Mouse (Mus musculus): ENCODE results near the gene Elane. TPM values are rescaled to one million over a fixed set of nuclear protein-coding genes. Genes with fewer than 3 reads are reported as not detected.

The Elane gene
- total and polyA plus RNA-seq, 3 experiments, result 0.07 TPM; not detected in 2

- peaks cover 5 to 42% of the 10 kb centered on the region in 2 experiments for H3K4me1 ChIP-seq (ENCODE audit: control insufficient read depth in 1 of 2, insufficient read depth in 2 of 2, low read length in 2 of 2)
- no peaks in the 10 kb centered on the region for H3K27me3 ChIP-seq (ENCODE audit: control insufficient read depth in 1 of 2, insufficient read depth in 2 of 2, low read length in 2 of 2)
- DNase-seq (ENCODE audit: low read depth, low spot score), result peak; percentile 88
- H3K9ac ChIP-seq (ENCODE audit: control insufficient read depth, low read depth, low read length, poor library complexity, severe bottlenecking), result peak overlapping the region; percentile 85
- peak overlapping the region; percentile 57 to 62 for H3K4me3 ChIP-seq (ENCODE audit: control insufficient read depth in 1 of 2, insufficient read depth in 1 of 2, low read depth in 2 of 2, low read length in 2 of 2)
- peaks cover 56% of the 10 kb centered on the region for H3K79me2 ChIP-seq (ENCODE audit: control insufficient read depth, insufficient read depth, low read length, poor library complexity)
- peaks cover 3 to 32% of the 10 kb centered on the region in 2 experiments for H3K36me3 ChIP-seq (ENCODE audit: control insufficient read depth in 1 of 2, insufficient read depth in 2 of 2, low read length in 2 of 2)
- H3K9me3 ChIP-seq (replicated peaks; ENCODE audit: insufficient read depth, low read length), result no peaks in the 10 kb centered on the region
- no peak for TF ChIP-seq SMC3 (IDR thresholded peaks at IDR 0.05; ENCODE audit: low read depth, low read length)
- TF ChIP-seq E2F4 (IDR thresholded peaks at IDR 0.05; ENCODE audit: borderline replicate concordance, low read depth, low read length), result no peak
- no peak; the same call in 1 of the 2 replicates for TF ChIP-seq USF1 (IDR thresholded peaks at IDR 0.05; ENCODE audit: low read depth, low read length)
- no peak for TF ChIP-seq UBTF (IDR thresholded peaks at IDR 0.05; ENCODE audit: borderline replicate concordance, insufficient read depth, low read depth, low read length)
- TF ChIP-seq ZMIZ1 (IDR thresholded peaks at IDR 0.05; ENCODE audit: low read depth, low read length), result peak; percentile 48; the same call in 1 of the 2 replicates
- peak; percentile 46; the same call in 1 of the 2 replicates for TF ChIP-seq NELFE (IDR thresholded peaks at IDR 0.05; ENCODE audit: low read depth, low read length)
- TF ChIP-seq MEF2A (IDR thresholded peaks at IDR 0.05; ENCODE audit: extremely low read depth, insufficient replicate concordance, low read depth, low read length, poor library complexity, severe bottlenecking), result no peak
- TF ChIP-seq GATA1 (IDR thresholded peaks at IDR 0.05; ENCODE audit: low read depth, low read length), result no peak
- no peak for TF ChIP-seq ZKSCAN1 (IDR thresholded peaks at IDR 0.05; ENCODE audit: low read depth, low read length)
- TF ChIP-seq RAD21 (IDR thresholded peaks at IDR 0.05; ENCODE audit: low read depth, low read length), result no peak
- TF ChIP-seq SIN3A (IDR thresholded peaks at IDR 0.05; ENCODE audit: low read length), result no peak; the same call in 1 of the 2 replicates
- TF ChIP-seq TAL1 (IDR thresholded peaks at IDR 0.05; ENCODE audit: low read length), result no peak
- TF ChIP-seq ZNF384 (IDR thresholded peaks at IDR 0.05; ENCODE audit: low read depth, low read length), result peak; percentile 75
- no peak for TF ChIP-seq CTCF (IDR thresholded peaks at IDR 0.05 in 2 of 3, conservative IDR thresholded peaks at IDR 0.05 in 1 of 3; ENCODE audit: control insufficient read depth in 1 of 3, insufficient read depth in 1 of 3, low read depth in 2 of 3, low read length in 3 of 3, poor library complexity in 1 of 3, severe bottlenecking in 1 of 3)
- 0 out of 4 replicates have a peak, but pooled peaks of 1 of the 2 experiments have one; percentile 5 for TF ChIP-seq EP300 (IDR thresholded peaks at IDR 0.05; ENCODE audit: low read depth in 1 of 2, low read length in 2 of 2)
- peak; percentile 20; the same call in 1 of the 2 replicates for TF ChIP-seq MAZ (IDR thresholded peaks at IDR 0.05; ENCODE audit: low read depth, low read length)
- TF ChIP-seq HCFC1 (IDR thresholded peaks at IDR 0.05; ENCODE audit: low read depth, low read length), result peak; percentile 13; the same call in 1 of the 2 replicates
- peak; percentile 96; the same call in 1 of the 2 replicates for TF ChIP-seq CHD1 (IDR thresholded peaks at IDR 0.05; ENCODE audit: low read depth, low read length)
- TF ChIP-seq JUND (IDR thresholded peaks at IDR 0.05; ENCODE audit: low read depth, low read length), result no peak
- TF ChIP-seq KAT2A (conservative IDR thresholded peaks at IDR 0.05; ENCODE audit: low read depth, low read length), result no peak
- TF ChIP-seq GABPA (IDR thresholded peaks at IDR 0.05; ENCODE audit: low read depth, low read length), result no peak
- TF ChIP-seq NRF1 (IDR thresholded peaks at IDR 0.05; ENCODE audit: insufficient read depth, low read depth, low read length, poor library complexity, severe bottlenecking), result no peak
- H3K27ac ChIP-seq (ENCODE audit: control insufficient read depth, low read depth, low read length), result peak overlapping the region; percentile 96
Measured at GRCm38 (mm10) chr10:79853392-79853791, 32.7 kb upstream of the Elane start.
